Mouse (Mus musculus) megakaryocyte-erythroid progenitor cell, adult 5-6 weeks (primary cell): Measurements from ENCODE around the gene Cdkn2aip. TPM values are rescaled to one million over a fixed set of nuclear protein-coding genes. Genes with fewer than 3 reads are reported as not detected.
A peak's percentile ranks its signal among the peaks of the same experiment; 100 is the strongest.

ENCODE experiments used
- ATAC-seq: replicated peaks from 2 replicates; pipeline ENCODE4 v1.8.0; 2016; ENCODE audit warnings: mild to moderate bottlenecking, inconsistent platforms; ENCODE audit not compliant: severe bottlenecking, poor library complexity, low FRiP score, low TSS enrichment
- total RNA-seq, 2 experiments: library from RNA; stranded (forward) in 1 of 2; stranded (reverse) in 1 of 2; fragments of 200-1000, 215-1000 nt in 1 of 2; fragments of >200 nt in 1 of 2; fragmentation: Nextera tagmentation in 1 of 2; gene quantifications; 2 replicates each; pipeline ENCODE4 v1.2.3; 2014 to 2017

Cdkn2aip gene
- total RNA-seq (2014; fragmentation: Nextera tagmentation) (11.8 and 12.6 TPM in 2 replicates), total RNA-seq (2017) (25.0 and 26.7 TPM in 2 replicates)

DNA sequence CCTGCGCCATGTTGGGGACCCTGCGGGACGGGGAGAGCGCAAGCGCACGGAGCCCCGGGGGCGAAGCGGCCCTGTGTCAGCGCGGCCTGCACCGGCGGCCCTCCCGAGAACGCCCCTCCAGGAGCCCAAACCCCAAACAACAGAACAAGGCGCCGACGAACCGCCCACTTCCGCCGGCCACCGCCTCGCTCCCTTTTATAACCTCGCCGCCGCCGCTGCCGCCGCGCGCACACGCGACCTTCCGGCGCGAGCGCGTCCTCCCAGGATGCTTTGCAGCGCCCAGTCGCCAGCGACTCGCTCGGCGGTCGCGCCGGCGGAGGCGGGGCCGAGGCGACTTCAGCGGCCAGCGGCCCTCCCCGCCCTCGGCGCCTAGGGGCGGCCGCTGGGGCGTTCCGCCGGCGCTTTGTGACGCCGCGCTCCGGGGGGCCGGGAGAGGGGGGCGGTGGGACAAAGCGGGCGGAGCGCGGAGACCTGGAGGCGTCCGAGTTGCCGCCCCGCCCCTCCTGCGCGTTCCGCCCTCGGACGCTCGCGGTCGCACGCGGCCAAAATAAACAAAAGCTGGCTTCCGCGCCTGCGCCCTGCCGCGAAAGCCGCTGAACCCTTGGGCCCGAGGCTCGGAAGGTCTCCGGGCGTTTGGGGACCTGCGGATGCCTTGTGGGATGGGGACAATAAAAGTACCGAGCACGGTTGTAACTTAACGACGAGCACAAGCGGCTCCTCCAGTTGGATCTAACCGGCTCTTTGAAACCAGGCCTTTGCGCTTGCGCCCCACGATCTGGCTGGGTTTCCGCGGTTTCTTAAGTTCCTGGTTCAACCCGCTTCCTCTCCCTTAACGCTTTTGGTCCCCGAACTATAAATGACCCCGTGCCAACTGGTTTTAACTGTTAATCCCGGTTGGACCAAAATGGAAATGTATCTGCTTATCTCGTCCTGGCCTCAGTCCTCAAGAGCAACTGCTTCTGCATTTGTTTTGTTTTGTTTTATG is at the start of gene Cdkn2aip:
Gene Cdkn2aip, minus strand, starts transcription at position 172 of the 985 bp plus-strand sequence.
- peak; percentile 80 for ATAC-seq

DNA sequence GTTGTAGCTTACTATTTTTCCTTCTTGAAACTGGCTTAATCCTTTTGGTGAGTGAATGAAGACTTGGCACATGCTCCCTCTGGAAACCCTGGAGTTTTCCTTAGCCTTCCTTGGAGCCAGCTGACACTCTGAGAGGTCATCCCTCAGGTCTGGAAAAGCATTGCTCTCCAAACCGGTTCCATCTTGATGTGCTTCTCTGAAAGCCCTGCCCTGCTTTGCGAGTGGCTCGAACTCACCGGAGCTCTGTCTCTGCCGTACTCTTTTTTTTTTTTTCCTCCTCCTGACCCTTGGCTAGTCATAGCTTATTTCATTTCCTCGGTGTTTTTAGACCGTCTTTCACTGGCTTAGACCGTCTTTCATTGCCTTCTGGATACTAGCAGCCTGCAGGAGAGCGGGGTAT is 49.5 kb upstream of the Cdkn2aip start:
- ATAC-seq = no peak

DNA sequence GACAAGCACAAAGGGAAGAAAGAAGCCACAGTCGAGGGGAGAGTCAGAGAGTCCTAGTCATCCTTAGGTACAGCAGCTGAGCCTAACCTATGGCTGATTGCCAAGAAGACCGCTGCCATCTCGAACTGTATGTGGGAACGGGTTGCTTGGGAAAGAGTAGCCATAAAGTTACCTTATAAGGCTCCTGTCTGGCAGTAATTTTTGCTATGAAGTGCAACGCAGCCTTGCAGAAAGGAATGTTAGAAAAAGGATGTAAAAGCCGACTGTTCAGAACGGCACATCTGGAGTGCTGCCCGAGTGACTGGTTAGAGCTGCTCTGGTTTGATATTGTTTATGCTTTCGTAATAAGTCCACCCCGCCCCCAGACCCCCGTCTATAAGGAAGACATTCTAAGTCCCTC is 47.0 kb upstream of the Cdkn2aip start:
- no peak for ATAC-seq

DNA sequence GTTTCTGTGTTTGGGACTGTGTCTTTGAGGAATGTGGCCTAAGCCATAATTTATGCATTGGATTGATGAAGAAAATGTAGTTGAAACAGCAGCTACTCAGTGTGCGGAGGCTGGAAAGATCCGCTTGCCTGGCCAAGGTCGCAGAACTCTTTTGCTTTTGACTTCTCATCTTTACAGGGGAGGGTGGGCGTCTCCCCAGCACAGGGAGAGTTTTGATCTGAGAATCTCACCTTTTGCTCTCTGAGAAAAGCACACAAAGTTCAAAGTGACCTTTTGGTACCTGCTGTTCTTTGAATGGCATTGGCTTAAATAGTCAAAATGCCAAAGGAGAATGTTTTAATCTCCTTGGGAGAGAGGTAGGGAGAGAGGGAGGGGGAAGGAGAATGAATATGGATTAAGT is 46.5 kb upstream of the Cdkn2aip start:
- ATAC-seq = no peak

DNA sequence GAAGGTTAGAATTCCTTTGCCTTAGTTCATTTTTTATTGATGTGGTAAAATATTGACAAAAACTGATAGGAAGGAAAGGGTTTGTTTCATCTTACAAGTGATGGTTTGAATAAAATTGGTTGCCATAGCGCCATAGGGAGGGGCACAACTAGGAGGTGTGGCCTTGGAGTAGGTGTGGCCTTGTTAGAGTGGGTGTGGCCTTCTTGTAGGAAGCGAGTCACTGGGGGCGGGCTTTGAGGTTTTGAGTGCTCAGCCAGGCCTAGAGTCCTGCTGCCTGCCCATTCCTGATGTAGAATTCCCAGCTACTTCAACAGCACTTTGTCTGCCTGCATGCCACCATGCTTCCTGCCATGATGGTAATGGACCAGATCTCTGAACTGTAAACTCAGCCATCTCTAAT is 39.4 kb upstream of the Cdkn2aip start:
- ATAC-seq = no peak

DNA sequence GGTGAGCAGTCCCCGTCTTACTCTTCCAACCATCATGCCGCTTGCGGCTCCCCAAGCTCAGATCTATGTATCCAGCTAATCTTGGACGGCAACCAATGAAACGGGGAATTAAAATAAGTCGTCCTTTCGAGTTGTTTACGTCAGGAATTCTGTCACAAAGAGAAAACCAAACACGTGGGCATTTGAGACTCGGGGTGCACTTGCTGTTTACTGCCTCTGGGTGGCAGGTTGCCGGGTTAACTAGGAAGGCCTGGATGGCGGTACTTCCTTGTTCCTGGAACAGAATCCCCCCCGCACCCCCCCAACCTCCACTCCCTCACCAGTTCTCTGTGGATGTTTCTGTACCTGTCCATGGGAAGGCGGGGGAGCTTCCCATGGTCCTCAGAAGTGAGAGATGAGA is 36.4 kb upstream of the Cdkn2aip start:
- no peak for ATAC-seq

DNA sequence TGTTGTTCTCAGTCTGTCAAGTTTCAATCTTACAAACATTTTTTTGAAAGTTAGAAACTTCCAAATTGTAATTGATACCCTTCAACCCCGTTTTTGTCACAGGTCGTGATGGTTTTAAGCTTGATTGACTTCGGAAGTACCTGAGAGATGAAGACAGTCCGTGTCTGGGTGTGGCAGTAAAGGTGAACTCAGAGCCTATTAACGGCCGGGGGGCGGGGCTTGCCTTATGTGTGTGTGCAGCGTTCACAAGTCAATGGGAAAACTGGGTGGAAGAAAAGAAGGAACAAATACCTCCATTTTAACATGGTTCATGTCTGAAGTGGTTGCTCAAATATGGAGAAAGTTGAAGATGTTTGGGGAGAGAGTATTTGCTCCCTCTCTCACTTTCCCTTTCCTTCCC is 35.8 kb upstream of the Cdkn2aip start:
- no peak for ATAC-seq

DNA sequence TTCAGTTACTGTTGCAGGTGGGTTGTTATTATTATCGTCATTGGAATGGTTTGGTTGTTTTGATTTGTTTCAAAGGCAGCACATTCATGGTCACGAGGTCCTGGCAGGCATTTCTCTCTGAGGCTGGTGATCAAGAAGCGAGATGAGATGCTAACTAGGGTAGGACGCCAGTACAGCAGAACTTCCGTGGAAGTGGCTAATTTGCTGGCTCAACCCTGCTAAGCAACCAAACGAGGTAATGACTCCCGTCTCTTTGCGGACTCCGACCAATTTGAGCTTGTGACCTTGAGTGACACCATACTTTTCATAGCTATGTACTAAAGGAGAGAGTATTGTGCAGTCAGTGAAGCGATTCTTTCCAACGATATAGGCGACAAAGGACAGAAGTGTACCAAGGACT is 32.6 kb upstream of the Cdkn2aip start:
- ATAC-seq = no peak

DNA sequence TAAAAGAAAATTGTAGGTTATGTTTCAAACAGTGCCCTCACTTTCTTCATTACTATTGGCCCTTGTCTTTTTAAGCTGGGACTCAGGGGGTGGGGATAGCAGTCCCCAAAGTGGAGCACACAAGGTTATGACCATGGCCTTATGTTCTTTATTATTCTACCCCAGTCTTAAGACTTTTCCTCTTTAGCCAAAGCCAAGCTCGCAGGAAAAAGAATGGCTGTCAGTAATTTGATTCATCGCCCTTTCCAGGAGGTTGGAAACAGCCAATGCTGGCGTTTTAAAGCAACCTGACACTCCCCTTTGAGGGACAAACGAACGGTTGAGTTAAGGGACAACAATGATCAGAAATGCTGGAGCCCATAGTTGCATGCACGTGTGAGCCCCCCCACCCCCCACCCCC is 32.1 kb upstream of the Cdkn2aip start:
- no peak for ATAC-seq

DNA sequence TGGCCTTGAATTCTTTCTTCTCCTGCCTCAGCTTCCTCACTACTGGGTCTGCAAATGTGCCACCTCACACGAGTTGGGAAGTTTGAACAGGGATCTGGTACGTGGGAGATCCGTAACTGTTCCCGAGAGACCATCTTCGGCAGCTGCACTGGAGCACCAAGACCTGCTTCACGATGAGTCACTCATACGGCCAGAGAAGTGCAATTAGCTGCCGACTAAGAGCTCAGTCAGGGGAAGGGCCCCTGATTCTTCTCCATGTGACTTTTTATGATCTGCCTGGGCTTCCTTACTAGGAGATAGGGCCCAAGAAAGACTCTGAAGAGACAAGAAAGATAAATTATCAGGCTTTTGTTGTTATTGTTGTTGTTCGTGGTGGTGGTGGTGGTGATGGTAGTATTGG is 31.1 kb upstream of the Cdkn2aip start:
- no peak for ATAC-seq

DNA sequence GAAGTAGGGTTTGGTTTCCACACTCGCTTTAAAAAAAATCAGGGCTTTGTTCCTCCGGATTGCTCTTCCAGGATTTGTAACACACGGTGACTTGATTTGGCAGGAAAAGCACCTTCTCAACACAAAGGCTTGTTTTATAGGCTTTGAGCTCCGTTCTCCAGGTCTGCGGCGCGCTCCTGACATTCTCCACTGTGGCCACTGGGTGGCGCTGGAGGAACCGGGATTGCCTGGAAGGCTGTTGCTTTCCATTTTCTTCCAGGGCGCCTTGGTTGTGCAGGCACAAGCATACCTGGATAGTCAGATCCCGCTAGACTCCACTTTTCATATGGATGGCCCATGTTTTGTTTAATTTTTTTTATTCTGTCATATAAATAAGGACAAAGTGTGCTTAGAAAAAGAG is 29.7 kb upstream of the Cdkn2aip start:
- ATAC-seq = peak; percentile 73

DNA sequence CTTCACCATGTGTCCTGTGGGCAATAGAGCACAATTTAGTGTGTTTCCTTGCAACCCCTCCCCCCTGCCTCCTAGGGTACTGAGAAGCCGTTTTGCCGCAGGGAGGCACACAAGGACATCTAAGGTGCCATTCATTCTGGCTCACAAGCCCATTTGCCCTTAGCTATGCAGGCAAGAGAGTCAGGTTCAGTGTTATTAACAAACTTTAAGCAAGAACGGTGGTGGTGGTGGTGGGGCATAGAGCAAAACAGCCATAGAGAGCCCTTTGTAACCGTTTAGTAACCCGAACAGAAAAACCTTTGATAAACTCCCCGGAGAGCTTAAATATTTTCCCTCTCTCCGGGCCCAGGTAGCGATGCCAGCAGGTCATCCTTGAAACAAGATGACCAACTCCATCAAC is 29.3 kb upstream of the Cdkn2aip start:
- no peak for ATAC-seq

DNA sequence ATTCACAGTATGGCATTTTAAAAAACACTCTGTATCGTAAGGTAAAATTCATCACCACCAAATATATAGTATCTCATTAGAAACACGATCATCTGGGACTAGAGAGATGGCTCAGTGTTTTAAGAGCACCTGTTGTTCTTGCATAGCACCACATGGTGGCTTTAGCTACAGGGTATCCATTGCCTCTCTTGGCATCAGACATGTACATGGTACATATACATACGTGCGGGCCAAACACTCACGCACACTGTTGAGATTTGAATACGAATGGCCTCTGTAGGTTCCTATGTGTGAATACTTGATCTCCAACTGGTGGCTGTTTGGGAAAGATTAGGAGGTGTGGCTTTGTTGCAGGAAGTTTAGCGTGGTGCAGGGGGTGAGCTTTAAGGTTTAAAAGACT is 28.6 kb upstream of the Cdkn2aip start:
- ATAC-seq = 0 out of 2 replicates have a peak, but pooled peaks have one; percentile 34

DNA sequence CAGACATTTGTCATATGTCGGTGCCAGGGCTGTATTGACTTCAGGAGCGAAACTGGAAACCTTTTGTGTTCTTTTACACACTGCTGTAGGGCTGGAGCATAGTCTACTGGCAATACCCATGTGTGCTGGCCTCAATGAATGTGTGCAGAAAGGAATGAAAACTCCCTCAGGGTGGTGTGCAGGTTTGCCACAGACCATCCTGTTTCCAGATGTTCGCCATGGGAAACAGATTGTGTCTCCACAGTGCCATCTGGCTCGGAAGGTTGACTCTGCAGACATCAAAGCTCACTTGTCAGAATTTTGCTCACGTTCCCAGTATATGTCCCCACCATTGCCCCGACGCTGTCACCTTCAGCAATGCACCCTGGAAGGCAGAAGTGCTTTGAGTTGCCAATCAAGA is 23.4 kb upstream of the Cdkn2aip start:
- no peak for ATAC-seq

DNA sequence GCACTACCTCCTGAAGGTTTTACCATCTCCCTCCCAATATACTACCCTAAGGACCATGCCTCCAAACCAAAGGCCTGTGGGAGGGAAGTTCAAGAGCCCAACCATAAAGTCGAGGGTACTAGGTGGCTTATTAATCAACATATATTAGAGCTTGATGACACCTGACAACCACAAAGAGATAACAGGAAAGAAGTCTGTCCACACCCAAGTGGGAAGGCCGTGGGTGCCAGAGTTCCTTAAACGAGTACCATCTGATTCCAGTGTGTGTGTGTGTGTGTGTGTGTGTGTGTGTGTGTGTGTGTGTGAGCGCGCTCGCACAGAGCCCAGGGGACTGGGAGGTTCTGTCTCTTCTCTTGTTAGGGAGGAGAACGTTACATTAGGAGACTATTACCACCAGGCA is 15.6 kb upstream of the Cdkn2aip start:
- no peak for ATAC-seq

DNA sequence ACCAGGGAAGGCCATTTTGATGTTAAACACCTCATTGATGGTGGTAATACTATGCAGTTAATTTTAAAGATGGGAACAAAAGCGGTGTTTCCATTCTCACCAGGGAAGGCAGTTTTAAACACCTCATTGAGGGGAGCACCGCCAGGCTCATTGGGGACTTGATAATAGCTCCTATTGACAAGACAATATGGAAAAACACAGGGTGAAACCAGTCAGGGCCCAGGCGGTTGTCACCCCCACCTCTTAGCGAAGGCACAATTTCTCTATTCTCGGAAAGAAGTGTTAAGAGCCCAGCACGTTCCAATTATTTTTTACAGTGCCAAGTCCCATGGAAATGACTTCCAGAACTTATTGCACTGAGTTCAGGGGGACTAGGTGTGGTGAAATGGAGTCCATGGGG is 13.2 kb upstream of the Cdkn2aip start:
- ATAC-seq = no peak

DNA sequence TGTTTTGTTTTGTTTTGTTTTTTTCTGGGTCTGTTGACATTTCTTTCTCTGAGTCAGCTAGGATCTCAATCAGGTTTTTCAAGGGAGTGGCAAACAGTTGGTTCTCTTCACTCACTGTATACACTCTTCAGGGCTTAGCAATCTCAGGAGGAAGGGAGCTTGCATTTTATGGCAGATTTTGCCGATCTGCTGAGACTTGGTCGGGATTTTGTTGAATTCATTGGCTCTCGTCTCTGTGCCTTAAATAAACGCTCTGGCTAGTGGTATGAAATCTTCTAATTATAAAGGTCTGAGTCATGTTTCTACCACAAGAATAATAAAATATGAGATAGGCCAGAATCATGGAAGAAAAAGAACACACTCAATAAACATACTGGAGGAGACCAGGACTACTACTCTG is 7.9 kb upstream of the Cdkn2aip start:
- ATAC-seq = no peak

DNA sequence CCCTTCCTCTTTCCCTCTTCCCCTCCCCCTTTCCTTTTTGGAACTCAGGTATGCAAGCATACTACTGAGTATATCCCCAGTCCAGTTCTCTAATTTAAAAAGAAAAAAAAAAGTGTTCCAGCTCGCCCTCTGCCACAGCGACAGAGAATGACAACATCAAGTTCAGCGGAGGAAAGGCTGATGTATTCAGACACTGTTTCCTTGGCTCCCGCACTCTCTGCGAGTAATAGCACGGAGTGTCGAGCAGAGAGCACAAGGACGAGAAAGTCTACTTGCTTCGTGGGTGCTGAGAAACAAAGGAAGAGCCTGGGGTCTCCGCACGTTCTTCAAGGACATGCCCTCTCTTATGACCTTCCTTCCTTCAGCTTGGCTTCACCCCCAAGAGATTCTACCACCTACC is 4.9 kb upstream of the Cdkn2aip start:
- ATAC-seq = no peak

DNA sequence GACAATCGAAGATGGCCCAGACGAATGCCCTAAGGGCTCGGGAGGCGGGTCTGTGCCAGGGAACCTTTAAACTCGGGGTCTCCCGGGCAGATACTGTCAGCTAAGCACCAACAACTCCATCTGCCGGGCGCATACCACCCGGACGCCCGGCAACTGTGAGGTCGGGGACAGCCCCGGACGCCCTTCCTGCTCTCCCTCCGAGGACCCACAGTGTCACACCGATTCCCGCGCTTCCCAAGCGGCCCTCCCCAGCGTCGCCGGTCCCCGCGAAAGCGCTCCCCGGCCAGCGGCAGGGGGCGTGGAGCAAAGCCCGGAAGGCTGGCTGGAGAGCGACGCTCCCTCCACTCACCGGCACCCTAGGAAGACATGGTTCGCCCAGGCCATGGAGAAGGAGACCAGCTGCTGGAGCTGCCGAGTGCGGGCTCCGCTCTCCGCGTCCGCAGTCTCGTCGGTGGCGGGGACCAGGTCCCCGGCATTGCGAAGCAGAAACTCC is 515 bp downstream of the Cdkn2aip start:
- ATAC-seq = peak; percentile 57

DNA sequence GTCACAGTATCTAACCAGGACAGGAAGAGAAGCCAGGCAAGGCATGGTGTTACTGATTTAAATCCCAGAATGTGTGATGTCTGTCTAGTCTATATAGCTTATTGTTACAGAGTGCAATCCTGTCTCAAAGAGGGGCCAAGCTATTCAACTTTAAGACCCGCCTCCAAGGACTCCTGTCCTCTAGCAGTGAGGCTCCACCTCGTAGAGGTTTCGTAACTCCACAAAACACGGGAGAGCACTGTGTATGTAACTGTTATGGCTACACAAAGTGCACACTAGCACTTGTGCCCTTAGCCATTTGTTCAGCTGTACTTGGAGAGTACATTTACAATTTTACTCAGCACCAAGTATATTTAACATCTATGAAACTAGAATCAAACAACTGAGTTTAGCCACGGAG is 5.6 kb downstream of the Cdkn2aip start:
- no peak for ATAC-seq

DNA sequence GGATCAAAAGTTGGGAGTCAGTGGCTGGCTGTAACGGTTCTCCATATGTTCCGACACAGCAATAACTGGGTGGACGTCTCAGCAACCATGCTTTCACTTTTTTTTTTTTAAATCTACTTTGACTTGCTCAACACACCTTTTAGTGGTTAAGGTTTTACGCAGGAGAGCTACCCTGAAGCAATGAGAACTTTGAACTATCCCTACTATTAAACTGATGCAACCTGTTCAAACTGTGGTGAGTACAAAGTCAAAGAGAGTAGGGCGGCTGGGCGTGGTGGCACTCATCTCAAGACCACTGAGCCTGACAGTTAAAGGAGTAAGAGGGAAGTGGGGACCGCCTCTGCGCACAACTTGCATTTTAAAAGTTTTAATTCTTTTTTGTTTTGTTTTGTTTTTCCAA is 7.0 kb downstream of the Cdkn2aip start:
- ATAC-seq = no peak
